Mouse (Mus musculus) CD4-positive, CD25-positive, alpha-beta regulatory T cell, adult 9 weeks (primary cell): ENCODE results near the gene Slc35f3. TPM values are rescaled to one million over a fixed set of nuclear protein-coding genes. Genes with fewer than 3 reads are reported as not detected.

Experiments used
- polyA plus RNA-seq: library from polyadenylated mRNA; unstranded; fragments of 100-300 nt; shearing (Covaris generic); gene quantifications from one replicate; pipeline ENCODE4 v1.2.1, GENCODE M21; 2017

Slc35f3 gene
- not detected for polyA plus RNA-seq

DNA sequence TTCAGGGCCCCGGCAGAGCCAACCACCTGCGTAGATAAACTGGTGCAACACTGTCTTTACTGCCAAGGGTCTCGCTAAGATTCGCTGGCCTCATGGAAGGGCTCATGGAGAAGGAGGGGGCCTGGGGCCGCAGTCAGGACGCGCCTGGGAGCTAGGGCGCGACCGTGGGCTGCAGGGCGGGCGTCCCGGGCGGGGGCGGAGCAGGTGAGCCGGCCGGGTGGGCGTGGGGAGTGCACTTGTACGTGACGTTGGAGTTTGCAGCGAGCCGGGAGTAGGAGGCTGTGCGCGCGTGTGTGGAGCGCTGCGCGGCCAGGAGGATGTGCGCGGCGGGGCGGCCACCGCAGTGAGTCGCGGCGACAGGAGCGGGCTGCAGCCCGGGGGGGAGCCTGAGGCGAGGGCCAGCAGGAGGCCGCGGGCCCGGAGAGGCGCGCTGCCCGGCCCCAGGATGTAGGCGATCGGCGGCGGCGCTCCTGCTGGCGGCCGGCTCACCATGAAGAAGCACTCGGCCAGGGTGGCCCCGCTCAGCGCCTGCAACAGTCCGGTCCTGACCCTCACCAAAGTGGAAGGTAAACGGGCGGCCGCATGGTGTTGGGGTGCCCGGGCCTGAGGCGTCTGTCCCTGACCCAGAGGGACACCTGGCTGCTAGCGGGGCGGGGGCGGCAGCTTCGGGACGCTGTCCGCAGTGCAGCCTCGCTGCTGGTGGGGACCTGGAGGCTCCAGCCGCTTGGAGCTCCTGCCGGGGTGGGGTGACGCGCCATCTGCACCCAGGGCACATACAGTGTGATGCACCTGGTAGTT, at the start of gene Slc35f3:
TSS of gene Slc35f3 (plus strand) at position 263 of the 798 bp plus-strand sequence.

GRCm38 (mm10) chr8:126422174-126422919, 124.0 kb downstream of the Slc35f3 start, which contains the start of gene Coa6:
Coa6 (plus strand) TSS chr8:126422515.

Other genes starting within 250 kb of the Slc35f3 start
- 62.4 TPM for gene Coa6, start 124.0 kb downstream of the Slc35f3 start, polyA plus RNA-seq
- gene Tarbp1, start 176.5 kb downstream of the Slc35f3 start, polyA plus RNA-seq: 2.0 TPM